Mouse (Mus musculus) inflammation-experienced regulatory T-cells, adult 6 months (primary cell): ENCODE measurements around the gene Ptprt. TPM values are rescaled to one million over a fixed set of nuclear protein-coding genes. Genes with fewer than 3 reads are reported as not detected.

Experiments
- ATAC-seq: one replicate; pipeline ENCODE4 v1.8.0; 2017
- polyA plus RNA-seq, 3 experiments: library from polyadenylated mRNA; unstranded; fragments of 100-300 nt; shearing (Covaris generic); gene quantifications; one replicate each; pipeline ENCODE4 v1.2.1; 2017

Ptprt gene
- polyA plus RNA-seq, 3 experiments from 2014 or later = not detected

DNA sequence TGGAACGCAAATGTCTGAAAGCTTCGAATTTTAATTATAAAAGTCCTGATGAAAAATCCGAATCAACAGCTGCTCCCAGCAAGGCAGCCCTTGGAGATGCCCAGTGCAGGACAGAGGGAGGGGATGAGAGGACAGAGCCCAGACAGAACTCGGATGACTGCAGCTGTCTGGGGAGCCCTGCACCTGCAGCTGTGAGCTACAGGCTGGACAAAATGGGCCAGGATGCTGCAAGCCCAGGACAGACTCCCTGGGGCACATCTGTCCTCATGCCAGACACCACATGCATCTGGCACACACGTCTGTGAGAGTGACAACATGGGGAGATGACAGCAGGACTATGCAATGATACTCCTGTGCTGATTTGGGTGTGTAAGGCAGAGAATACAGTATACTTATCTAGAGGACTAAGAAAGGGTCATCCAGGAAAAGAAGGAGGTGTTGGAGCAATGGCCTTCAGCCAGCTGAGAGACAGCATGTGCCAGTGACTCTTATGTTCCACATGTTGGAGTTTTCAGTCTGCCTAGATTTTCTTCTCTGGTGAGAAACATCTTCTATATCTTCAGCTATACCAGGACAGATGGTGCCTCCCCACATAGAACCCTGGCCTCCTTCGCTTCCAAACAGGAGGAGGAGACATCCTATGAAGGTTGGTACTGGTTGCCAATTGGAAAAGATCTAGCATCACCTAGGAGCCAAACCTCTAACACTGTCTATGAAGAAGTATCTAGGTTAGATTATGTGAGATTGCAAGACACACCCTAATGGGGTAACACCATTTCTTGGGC lies 259.4 kb downstream of the Ptprt start:
- no peak for ATAC-seq

DNA sequence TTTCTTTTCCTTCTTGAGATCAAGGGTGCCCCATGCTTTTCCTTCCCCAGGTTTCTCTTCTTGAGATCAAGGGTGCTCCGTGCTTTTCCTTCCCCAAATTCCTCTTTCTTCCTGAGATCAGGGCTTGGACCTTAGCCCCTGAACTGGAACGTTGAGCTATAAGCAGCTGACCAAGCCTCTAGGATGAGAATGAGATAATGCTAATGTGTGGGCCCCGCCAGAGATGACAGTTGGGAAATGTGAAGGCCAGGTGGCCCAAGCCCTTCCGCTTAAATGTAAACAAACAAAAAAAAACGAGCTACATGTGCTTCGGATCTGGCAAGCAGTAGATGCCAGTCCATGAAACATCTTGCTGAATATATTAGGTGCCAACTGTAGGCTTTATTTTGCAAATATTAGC lies 266.3 kb downstream of the Ptprt start:
- no peak for ATAC-seq

DNA sequence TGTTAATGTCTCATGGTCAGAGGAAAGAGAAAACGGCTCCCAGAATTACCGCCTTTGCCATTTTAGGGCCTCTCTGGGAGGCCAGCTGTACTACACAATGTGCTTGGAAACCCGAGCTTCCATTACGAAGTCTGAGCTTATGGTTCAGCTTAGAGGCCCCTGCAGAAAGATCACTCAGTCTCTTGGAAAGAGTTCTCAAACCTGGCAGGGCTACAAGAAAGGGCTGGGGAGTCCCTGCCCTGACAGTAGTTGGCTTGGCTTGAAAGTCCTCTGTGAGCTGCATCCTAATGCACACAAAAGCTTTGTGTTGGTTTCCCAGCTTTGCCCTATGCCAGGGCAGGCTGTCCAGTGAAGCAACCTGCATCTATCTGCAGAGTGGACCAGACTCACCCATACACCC lies 269.1 kb downstream of the Ptprt start:
- no peak for ATAC-seq

DNA sequence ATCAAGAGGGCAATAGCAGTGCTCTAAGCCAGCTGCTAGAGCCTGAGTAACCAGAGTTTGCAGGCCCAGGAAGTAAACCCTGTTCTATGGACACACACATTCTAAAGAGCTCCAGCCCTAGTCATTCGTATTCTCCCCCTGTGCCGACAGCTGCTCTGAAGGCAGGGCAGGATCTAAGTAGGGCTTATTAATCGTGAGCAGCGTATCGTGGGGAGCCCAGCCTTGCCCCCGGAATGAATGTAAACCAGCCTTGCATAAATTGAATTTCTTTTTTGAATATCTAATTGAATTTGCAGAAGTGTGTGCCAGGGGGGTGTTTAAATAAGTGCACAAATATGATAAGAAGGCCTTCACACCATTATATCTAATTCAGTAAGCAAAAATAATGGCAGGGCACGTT lies 283.6 kb downstream of the Ptprt start:
- ATAC-seq = no peak

DNA sequence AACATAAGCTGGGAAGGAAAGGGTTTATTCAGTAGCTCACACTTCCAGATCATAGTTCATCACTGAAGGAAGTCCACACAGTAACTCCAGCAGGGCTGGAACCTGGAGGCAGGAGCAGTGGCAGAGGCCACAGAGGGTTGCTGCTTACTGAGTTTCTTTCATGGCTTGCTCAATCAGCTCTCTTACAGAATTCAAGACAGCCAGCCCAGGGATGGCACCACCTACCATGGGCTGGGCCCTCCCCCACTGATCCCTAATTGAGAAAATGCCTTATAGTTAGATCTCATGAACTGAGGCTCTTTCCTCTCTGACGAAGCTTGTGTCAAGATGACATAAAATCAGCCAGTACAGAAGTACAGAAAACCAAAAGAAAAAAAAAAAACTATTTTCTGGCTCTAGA lies 311.9 kb downstream of the Ptprt start:
- ATAC-seq = no peak

DNA sequence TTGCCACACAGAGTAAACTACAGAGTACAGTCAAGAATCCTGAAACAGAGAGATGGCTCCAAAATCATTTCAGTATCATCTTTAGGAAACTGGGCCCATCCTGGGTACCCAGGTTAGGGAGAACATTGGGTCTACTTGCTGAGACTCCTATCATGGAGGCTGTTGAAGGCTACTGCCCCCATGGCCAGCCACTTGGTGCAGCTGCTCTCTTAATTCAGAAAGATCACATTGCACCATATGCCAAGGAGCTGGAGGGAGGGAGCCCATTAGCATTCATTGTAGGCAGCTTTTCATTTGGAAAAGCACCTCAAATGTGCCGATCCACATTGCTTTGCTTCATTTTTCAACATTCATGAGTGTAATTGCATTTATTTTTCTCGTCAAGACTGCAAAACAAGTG lies 319.1 kb downstream of the Ptprt start:
- no peak for ATAC-seq

DNA sequence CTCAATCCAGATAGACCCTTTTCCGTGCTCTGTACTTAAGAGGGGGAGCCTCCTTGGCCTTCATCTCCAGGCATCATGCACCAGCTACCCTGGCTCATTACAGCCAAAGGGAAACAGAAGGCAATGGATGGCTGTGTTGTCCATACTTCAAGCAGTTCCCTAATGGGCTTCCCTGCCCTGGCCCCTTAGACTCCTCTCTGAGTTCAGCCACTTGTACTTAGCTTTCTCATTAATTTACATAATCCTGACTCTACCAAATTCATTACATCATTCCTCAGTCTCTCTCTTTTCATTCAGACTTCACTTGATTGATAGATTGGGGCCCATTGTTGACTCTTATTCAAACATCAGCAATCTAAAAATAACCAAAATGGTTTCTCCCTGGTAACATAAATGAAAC lies 320.7 kb downstream of the Ptprt start:
- no peak for ATAC-seq

DNA sequence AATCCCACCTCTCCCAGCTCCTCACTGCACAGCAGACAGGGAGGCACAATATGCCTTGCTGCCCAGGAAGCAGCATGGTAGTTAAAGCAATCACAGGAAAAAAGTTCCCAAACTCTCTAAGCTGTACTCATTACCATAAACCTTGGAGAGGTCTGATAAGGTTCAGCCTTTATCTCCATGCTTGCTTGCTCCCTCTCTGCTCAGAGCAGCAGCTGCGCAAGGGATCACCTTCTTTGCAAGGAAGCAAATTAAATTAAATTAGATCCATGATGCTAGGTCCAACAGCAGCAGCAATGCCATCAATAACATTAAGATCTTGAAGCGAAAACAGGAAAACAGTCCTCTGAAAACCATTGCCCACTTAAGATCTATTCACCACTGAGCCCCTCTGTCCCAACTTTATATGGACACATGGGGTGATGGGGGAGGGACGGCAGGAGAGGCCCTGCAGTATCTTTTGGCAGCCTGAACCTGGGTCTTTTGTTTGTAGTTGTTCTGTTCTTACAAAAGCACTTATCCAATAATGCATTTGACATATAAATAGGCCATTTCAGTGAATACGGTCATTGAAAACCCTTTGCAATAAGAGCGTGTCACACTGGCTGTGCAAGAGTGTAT lies 328.8 kb downstream of the Ptprt start:
- ATAC-seq = no peak

DNA sequence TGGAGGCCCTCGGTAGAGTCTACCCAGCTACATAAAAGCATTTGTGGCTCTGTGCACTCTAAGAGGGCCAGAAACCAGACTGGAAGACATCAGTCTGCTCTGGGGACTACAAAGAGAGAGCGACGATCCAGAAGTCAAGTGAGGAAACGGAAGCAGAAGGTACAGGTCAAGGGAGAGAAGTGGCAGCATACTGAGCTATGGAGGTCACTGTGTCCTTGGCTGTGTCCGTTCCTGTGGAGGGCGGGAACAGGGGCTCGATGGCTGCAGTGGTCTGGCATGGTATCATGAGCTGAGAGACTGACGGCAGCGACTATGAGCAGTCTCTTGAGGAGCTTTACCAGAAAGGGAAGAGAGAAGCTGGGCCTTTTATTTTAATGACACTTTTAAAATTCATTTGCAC lies 331.5 kb downstream of the Ptprt start:
- ATAC-seq = no peak

DNA sequence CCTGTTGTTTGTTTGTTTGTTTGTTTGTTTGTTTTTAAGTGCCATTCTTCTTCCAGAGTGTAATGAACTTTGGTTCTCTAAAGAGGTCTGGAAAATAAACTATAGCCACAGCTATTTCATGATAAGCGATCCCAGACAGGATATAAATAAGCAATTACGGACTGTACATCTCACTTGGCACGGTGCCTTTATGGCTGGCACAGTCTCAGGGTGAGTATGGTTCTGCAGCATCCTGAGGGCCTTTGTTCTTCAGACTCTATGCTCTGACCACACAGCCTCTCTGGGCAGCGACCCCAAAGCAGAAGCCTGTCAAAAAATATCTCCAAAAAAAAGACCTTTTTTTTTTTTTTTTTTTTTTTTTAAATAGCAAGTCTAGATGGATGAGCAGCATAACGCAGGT lies 338.5 kb downstream of the Ptprt start:
- no peak for ATAC-seq

DNA sequence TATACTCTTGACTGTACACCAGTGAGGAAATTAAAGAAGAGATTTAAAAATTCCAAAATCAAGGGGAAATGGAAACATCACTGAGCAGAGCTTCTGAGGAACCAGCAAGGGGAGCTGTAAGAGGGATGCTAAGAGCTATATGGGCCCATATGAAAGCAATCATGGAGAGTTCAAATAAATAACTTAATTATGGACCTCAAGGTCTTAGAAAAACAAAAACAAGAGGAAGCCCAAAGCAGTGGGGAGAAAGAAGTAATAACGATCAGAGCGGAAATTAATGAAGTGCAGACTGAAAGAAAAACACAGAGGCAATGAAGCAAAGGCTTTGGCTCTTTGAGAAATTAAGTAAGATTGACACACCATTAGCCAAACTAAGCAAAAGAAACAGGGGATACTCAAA lies 353.0 kb downstream of the Ptprt start:
- no peak for ATAC-seq

DNA sequence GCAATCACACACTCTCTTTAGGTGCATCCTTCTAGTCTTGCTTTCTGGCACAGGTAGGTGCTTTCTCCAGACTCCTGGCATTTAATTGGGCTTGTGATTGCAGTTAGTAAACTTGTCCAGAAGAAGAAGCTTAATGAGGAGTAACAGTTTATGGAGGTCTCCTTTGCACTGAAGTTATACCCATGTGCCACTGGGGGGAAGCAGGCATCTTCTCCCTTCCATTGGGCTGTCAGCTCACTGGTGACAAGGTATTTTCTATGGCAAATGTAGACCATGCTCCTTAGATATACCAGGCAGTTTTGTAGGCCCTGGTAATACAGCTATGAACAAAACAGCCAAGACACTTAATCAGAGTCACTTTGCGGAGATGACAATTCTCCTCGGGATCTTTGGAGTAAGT lies 366.9 kb downstream of the Ptprt start:
- ATAC-seq = no peak

DNA sequence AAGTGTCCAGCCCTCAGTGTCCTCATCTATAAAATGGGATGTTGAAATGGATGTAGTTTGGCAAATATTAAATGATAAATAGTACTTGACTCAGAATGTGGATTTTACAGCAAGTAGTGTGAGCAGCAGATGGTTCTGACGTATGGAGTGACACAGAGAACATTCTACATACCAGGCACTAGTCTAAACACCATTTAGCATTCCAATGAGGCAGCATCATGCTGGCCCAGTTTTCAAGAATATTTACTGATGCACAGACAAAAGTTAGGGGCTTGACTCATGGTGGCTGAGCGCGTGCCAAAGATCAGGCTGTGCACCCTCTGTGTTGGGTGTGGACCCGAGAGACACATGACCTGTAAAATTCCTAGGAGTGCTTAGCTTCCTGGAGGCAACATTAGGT lies 378.3 kb downstream of the Ptprt start:
- no peak for ATAC-seq

DNA sequence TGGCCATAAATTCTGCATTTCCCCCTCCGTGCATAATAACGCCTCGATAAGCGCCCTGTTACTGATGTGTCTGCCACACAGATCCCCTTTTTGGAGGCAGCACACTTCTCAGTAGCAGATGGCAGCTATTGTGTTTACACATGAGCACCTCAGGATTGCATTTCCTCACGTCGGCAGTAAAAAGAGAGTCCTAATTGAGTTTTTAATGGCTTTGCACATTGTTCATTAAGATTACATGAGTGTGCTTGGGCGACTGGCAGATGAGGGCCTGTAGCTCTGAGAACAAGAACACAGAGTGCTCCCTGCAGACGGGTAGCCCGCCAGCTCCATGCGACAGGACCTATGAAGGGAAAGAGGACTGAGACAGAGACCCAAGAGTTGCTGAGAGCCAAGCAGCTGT lies 378.8 kb downstream of the Ptprt start:
- no peak for ATAC-seq

DNA sequence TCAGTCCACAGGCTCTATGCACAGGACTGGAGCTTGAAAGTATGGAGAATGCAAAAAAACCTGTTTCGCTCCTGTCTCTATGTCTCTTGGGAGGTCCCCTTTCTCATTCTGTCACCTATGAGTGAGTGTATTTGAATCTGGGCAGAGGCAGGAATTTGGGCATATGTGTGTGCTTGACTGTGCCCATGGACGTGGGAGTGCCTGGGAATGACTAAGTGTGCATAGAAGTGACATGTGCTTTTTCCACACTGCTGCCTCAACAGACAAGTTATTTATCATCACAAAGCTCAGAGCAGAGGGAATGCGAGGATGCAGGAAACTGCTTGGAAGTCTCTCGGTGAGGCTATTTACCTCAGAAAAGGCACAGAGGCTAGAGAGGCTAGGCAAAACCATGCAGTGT lies 387.1 kb downstream of the Ptprt start:
- no peak for ATAC-seq

DNA sequence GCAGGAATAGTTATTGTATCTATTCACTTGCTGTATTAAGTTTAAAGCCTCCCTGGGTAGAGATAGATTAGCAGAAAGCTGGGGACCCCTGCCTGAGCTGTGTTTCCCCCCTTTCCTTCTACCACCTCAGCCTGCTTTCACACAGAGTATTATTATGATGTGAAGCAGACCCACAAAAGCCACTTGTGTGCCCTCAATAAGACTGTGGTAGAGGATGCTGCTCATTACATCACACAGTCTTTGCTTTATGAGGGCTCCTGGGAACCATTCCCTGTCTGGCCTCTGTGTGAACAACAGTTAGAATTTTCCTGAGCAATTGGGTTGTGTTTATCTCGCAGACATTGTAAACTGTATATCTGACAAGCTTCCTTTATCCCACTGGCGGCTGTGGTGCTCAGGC lies 409.7 kb downstream of the Ptprt start:
- no peak for ATAC-seq

DNA sequence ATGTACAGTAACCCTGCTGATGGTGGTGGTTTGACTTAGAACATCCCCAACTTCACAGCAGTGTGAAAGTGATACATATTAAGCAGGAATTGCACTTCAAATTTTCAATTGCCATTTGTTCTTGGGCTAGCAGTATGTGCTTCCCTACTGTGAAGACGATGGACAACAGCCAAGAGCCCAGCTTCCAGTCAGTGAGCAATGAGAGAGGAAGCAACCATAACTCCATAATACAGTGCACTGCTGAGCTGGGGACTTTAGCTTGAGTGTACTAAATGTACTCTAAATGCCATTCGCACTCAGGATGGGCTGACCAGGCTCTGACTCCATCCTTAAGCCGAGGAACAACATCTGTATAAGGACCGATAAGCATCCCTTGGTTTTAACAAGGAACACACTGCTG lies 412.7 kb downstream of the Ptprt start:
- no peak for ATAC-seq

DNA sequence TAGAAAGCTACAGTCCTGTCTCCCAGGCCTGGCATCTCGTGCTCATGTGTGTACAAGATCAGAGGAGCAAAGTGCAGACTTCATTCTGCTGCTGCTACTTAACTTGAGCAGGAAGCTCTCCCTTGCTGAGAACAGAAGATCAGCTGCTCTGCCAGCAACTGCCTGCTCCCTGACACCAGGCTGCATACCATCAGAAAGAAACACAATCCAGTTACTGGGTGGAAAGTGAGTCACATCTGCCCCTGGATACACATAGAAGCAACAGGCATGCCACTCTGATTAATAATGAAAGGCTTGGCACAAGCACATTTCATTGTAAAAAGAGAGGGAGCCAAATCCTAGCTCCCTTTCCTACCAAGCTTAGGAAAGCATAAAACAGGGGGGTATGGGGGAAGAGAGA lies 438.5 kb downstream of the Ptprt start:
- no peak for ATAC-seq

DNA sequence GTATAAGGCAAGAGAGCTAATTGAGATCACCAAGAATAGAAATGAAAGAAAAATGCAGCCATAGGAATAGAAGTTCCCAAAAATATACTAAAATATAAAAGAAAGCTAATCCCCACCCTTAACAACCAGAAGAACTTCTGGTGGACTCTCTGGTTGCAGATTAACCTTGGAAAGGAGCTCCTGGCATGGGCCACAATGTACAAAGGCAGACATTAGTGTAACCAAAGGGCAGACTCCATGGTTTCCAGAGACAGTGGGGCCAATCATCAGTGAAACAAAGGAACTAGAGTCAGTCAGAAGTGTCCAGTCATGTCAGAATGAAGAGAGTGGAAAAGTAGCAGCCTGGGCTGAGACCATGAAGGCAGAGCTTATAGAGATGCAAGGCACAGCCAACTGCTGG lies 440.4 kb downstream of the Ptprt start:
- no peak for ATAC-seq

DNA sequence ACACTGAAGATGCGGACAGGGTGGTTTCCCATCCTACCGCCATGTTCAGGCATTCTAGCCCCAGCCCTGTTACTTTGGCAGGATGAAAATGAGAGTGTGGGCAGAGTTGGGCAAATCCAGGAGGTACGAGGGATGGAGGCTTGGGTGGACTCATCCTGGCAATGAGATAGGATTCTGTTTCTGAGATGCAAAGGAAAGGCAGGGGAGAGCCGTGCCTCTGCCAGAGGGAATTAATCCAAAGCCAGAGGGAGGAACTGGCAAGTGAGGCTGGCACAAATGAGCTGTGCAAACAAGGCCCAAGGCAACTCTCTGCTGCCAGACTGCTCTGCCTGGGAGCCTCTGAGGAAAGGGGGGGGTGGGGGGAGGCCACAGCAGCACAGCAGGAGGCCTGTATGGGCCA lies 441.4 kb downstream of the Ptprt start:
- no peak for ATAC-seq

DNA sequence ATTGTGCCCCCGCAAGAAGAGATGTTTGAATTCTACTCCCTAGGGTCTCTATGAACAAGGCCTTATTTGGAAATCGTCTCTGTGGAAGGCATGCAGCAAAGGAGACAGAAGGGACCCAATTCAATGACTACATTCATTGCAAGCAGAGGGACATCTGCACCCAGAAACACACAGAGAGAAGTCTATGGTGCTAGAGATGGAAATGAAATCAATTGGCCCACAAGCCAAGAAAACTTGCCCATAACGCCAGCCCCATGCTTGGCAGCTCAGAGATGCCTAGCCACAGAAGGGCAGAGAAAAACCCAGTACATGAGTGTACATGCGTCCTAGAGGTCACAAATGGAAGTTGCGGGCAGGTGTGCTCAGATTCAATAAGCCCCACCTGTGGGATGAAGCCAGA lies 443.1 kb downstream of the Ptprt start:
- ATAC-seq = no peak

DNA sequence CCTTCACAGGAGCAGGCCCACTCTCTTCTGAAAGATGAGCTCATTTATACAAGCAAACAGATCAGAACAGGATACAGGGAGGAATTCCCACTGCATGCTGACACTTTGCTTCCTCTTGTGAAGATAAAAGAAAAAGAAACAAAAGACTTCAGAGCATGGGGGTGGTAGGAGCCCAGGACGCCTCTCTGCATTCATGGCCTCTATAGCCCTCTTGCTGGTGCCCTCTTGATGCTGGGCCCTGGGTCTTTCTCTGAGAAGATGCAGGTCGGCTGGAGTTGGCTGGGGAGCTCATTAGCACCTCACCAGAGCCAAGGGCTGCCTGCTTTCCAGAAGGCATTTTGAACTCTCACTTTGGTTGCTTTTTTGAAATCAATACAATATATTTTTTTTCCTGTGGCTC lies 448.6 kb downstream of the Ptprt start:
- no peak for ATAC-seq

DNA sequence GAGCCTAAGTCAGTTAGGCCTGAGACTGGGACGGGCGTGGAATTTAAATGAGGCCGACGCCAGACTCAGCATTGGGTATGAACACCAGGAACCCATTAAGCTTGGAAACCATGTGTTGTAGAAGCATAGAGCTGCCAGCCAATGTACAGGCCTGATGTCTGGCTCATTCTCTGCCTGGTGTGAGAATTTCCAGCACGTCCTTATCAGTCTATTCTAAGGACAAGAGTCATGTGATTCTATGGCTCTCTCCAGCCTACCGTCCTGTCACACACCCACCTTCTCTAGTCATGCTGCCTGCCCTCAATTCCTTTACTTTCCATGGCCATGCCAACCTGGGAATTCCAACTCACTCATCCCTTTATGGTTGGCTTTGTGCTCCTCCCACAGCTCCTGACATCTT lies 450.4 kb downstream of the Ptprt start:
- no peak for ATAC-seq

DNA sequence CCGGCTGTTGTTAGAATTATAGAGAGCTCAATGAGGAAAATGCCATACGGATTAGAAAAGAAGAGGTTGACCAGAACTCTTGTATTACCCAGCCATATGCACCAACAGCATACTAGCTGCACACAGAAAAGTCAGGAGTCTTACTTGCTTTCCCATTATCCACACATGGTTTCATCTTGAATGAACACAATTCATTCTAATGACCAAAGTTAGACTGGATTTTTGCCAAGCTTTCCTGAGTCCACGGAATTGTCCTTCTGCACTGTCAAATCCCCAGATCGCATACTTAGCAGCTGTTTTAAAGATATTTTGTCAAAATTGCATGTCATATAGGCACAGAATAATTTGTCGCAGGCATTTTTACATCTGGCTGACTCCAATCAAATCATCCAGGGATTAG lies 463.6 kb downstream of the Ptprt start:
- ATAC-seq = no peak
